Comparison of ENCODE assay signal across 20 mouse cellular contexts in the genomic region with DNA sequence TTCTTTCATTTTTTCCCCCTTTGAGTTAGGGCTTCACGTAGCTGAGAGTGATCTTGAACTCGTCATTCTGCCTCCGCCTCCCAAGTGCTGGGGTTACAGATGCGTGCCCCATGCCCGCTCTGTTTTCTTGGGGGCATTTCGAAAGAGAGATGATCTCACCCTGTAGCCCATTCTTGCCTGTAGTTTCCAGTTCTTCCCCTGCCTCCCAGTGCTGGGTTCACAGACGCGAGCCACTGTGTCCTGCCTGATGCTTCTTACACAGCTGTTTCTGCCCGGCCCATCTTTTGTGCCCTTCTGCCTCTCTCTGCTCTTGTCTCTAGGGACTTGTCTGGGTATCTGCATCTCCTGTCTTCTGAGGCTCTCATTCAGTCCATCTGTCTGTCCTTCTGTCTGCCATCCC. TPM values are rescaled to one million over a fixed set of nuclear protein-coding genes. Genes with fewer than 3 reads are reported as not detected.
A peak's percentile ranks its signal among the peaks of the same experiment; 100 is the strongest.
DNase-seq lines count a peak whose midpoint lies in the region; ATAC-seq and TF ChIP-seq lines count a peak whose summit lies in the region.
"Had no signal": no experiment of that assay in that cellular context is flagged by ENCODE, and none has a peak within 500 bp of the region (broad histone marks: within the 10 kb centered on the region; RNA-seq: fewer than 3 reads in every experiment).

No protein-coding gene starts in this region.

- no peak overlapping the region for H3K4me3 ChIP-seq in gastrocnemius, adult 2 months
- H3K4me3 ChIP-seq in forebrain, embryonic 13.5 days = no peak overlapping the region
- no peak overlapping the region for H3K4me3 ChIP-seq in hindbrain, embryonic 14.5 days (replicated peaks; ENCODE audit: low read length)
- H3K4me3 ChIP-seq in midbrain, embryonic 16.5 days (ENCODE audit: low read depth, low read length) = no peak overlapping the region
- H3K4me3 ChIP-seq: heart, embryonic 12.5 days had no signal

- peaks cover 46% of the 10 kb centered on the region for H3K4me1 ChIP-seq in forebrain, embryonic 13.5 days
- H3K4me1 ChIP-seq in hindbrain, embryonic 14.5 days (replicated peaks; ENCODE audit: control insufficient read depth, insufficient read depth, low read length) = peaks cover 27% of the 10 kb centered on the region
- peaks cover 22% of the 10 kb centered on the region for H3K4me1 ChIP-seq in midbrain, embryonic 16.5 days (ENCODE audit: control insufficient read depth, insufficient read depth, low read length)
- H3K4me1 ChIP-seq: heart, embryonic 12.5 days had no signal

- WGBS in forebrain, embryonic 13.5 days = 44% methylated on average over 9 of the region's 9 CpGs
- 35% methylated on average over 9 of the region's 9 CpGs for WGBS in hindbrain, embryonic 14.5 days
- WGBS in midbrain, embryonic 16.5 days = 36% methylated on average over 9 of the region's 9 CpGs

- no peak for TF ChIP-seq CTCF in gastrocnemius, adult 2 months (IDR thresholded peaks at IDR 0.05)

- no peaks in the 10 kb centered on the region for H3K9me3 ChIP-seq in forebrain, embryonic 13.5 days (replicated peaks)
- H3K9me3 ChIP-seq in hindbrain, embryonic 14.5 days (ENCODE audit: control insufficient read depth, low read length) = no peaks in the 10 kb centered on the region
- H3K9me3 ChIP-seq in midbrain, embryonic 16.5 days (replicated peaks; ENCODE audit: control insufficient read depth, low read length, poor library complexity, severe bottlenecking) = no peaks in the 10 kb centered on the region
- H3K9me3 ChIP-seq: heart, embryonic 12.5 days had no signal

- peak overlapping the region; percentile 22; the same call in 1 of the 2 replicates for H3K9ac ChIP-seq in forebrain, embryonic 13.5 days
- H3K9ac ChIP-seq in hindbrain, embryonic 14.5 days = 0 out of 2 replicates have a peak overlapping the region, but pooled peaks have one; percentile 21
- H3K9ac ChIP-seq in midbrain, embryonic 16.5 days (ENCODE audit: low read depth, low read length) = no peak overlapping the region
- H3K9ac ChIP-seq: heart, embryonic 12.5 days; liver, embryonic 14.5 days had no signal

- peak overlapping the region; percentile 31; the same call in 1 of the 2 replicates for H3K27ac ChIP-seq in gastrocnemius, adult 2 months
- H3K27ac ChIP-seq in forebrain, embryonic 13.5 days = peak overlapping the region; percentile 88
- peak overlapping the region; percentile 78 for H3K27ac ChIP-seq in hindbrain, embryonic 14.5 days
- H3K27ac ChIP-seq in midbrain, embryonic 16.5 days (ENCODE audit: low read length) = 0 out of 2 replicates have a peak overlapping the region, but pooled peaks have one; percentile 0
- H3K27ac ChIP-seq: liver, embryonic 14.5 days had no signal

- H3K27me3 ChIP-seq in forebrain, embryonic 13.5 days = no peaks in the 10 kb centered on the region
- no peaks in the 10 kb centered on the region for H3K27me3 ChIP-seq in hindbrain, embryonic 14.5 days (ENCODE audit: control insufficient read depth, insufficient read depth, low read length)
- H3K27me3 ChIP-seq in midbrain, embryonic 16.5 days (ENCODE audit: control insufficient read depth, insufficient read depth, low read depth, low read length) = no peaks in the 10 kb centered on the region

- peak overlapping the region; percentile 49 for H3K4me2 ChIP-seq in forebrain, embryonic 13.5 days
- peak overlapping the region; percentile 31 for H3K4me2 ChIP-seq in hindbrain, embryonic 14.5 days (replicated peaks)
- H3K4me2 ChIP-seq in midbrain, embryonic 16.5 days (ENCODE audit: low read length) = no peak overlapping the region
- H3K4me2 ChIP-seq: heart, embryonic 12.5 days had no signal

- DNase-seq in gastrocnemius, adult 2 months = no peak
- no peak for DNase-seq in gastrocnemius, adult 8-10 months (ENCODE audit: low spot score in 2 of 2)
- no peak for DNase-seq in hindbrain, embryonic 14.5 days (ENCODE audit: low spot score)
- DNase-seq in liver = no peak
- no peak for DNase-seq in urinary bladder, adult 2 months (ENCODE audit: low spot score)
- DNase-seq in thymus, postnatal 36 days = no peak
- DNase-seq: heart, postnatal 36 days; kidney, adult 11 months had no signal

- H3K36me3 ChIP-seq in forebrain, embryonic 13.5 days (ENCODE audit: poor library complexity, severe bottlenecking) = peaks cover 44% of the 10 kb centered on the region
- peaks cover 56% of the 10 kb centered on the region for H3K36me3 ChIP-seq in hindbrain, embryonic 14.5 days (replicated peaks; ENCODE audit: control insufficient read depth, insufficient read depth)
- H3K36me3 ChIP-seq in midbrain, embryonic 16.5 days (ENCODE audit: control insufficient read depth, insufficient read depth, low read length) = peaks cover 21% of the 10 kb centered on the region
- H3K36me3 ChIP-seq: heart, embryonic 12.5 days had no signal

- ATAC-seq in forebrain, embryonic 13.5 days = peak; percentile 39
- ATAC-seq in hindbrain, embryonic 14.5 days (ENCODE audit: low FRiP score) = no peak; the same call in 1 of the 2 replicates
- no peak for ATAC-seq in midbrain, embryonic 16.5 days
- ATAC-seq: lung, postnatal 0 days had no signal

- intact Hi-C loops in gastrocnemius, adult 2 months (cut with DNase I) = no loop called here

RNA-seq across cellular contexts. Expression of a gene that starts 17.1 kb away (rescaled TPM):
- 1 to 10 TPM; 1.6 to 2.1 TPM for total RNA-seq in gastrocnemius, adult 2 months (2021)
- total RNA-seq in gastrocnemius, adult 8-10 months (2022) = 1 to 10 TPM in 1 of 4 experiments, under 1 TPM in 3; 0.63 to 1.4 (median 0.97) TPM
- polyA plus RNA-seq in forebrain, embryonic 13.5 days (2015; fragmentation: Nextera tagmentation; extraction: Ambion mirVana) = 12.3 and 13.7 TPM in 2 replicates
- polyA plus RNA-seq in hindbrain, embryonic 14.5 days (2014; fragmentation: Nextera tagmentation; extraction: Ambion mirVana) = 15.4 and 16.3 TPM in 2 replicates
- 11.9 and 14.3 TPM in 2 replicates for polyA plus RNA-seq in midbrain, embryonic 16.5 days (2015; fragmentation: Nextera tagmentation; extraction: Ambion mirVana)
- polyA plus RNA-seq in urinary bladder, adult 2 months (2012; rRNA removed) = 0.48 and 1.0 TPM in 2 replicates
- total RNA-seq: megakaryocyte-erythroid progenitor cell, adult 5-6 weeks; neutrophil, adult 5-6 weeks had no signal

RNA-seq across cellular contexts. Expression of a gene that starts 32.6 kb away (rescaled TPM):
- total RNA-seq in gastrocnemius, adult 2 months (2021) = 1 to 10 TPM; 4.1 to 5.6 TPM
- 1 to 10 TPM; 4.0 to 5.6 (median 4.7) TPM for total RNA-seq in gastrocnemius, adult 8-10 months (2022)
- polyA plus RNA-seq in forebrain, embryonic 13.5 days (2015; fragmentation: Nextera tagmentation; extraction: Ambion mirVana) = 25.6 and 27.9 TPM in 2 replicates
- polyA plus RNA-seq in hindbrain, embryonic 14.5 days (2014; fragmentation: Nextera tagmentation; extraction: Ambion mirVana) = 23.9 and 24.0 TPM in 2 replicates
- 24.7 and 31.2 TPM in 2 replicates for polyA plus RNA-seq in midbrain, embryonic 16.5 days (2015; fragmentation: Nextera tagmentation; extraction: Ambion mirVana)
- 26.9 and 31.4 TPM in 2 replicates for polyA plus RNA-seq in urinary bladder, adult 2 months (2012; rRNA removed)

RNA-seq across cellular contexts. Expression of a gene that starts 44.4 kb away (rescaled TPM):
- total RNA-seq in gastrocnemius, adult 2 months (2021) = not detected
- total RNA-seq in gastrocnemius, adult 8-10 months (2022) = not detected
- 0.68 and 0.69 TPM in 2 replicates for polyA plus RNA-seq in forebrain, embryonic 13.5 days (2015; fragmentation: Nextera tagmentation; extraction: Ambion mirVana)
- 0.52 and 0.69 TPM in 2 replicates for polyA plus RNA-seq in hindbrain, embryonic 14.5 days (2014; fragmentation: Nextera tagmentation; extraction: Ambion mirVana)
- 0.52 and 0.79 TPM in 2 replicates for polyA plus RNA-seq in midbrain, embryonic 16.5 days (2015; fragmentation: Nextera tagmentation; extraction: Ambion mirVana)
- 0.04 TPM in 1 of 2 replicates, not detected in the other for polyA plus RNA-seq in urinary bladder, adult 2 months (2012; rRNA removed)
- total RNA-seq: gastrocnemius, postnatal 4 days; heart, postnatal 36 days; megakaryocyte-erythroid progenitor cell, adult 5-6 weeks; neutrophil, adult 5-6 weeks had no signal
- polyA plus RNA-seq: heart, embryonic 12.5 days; large intestine, adult 2 months; limb, embryonic 11.5 days; liver, embryonic 14.5 days; lung, postnatal 0 days; stomach, embryonic 14.5 days; thymus, postnatal 0 days had no signal

RNA-seq across cellular contexts. Expression of a gene that starts 48.2 kb away (rescaled TPM):
- 1 to 10 TPM; 6.3 to 6.7 TPM for total RNA-seq in gastrocnemius, adult 2 months (2021)
- total RNA-seq in gastrocnemius, adult 8-10 months (2022) = 10 to 100 TPM in 2 of 4 experiments, 1 to 10 TPM in 2; 8.0 to 10.6 (median 9.9) TPM
- polyA plus RNA-seq in forebrain, embryonic 13.5 days (2015; fragmentation: Nextera tagmentation; extraction: Ambion mirVana) = 2.8 TPM in 2 replicates
- polyA plus RNA-seq in hindbrain, embryonic 14.5 days (2014; fragmentation: Nextera tagmentation; extraction: Ambion mirVana) = 6.7 and 7.4 TPM in 2 replicates
- 3.9 and 5.1 TPM in 2 replicates for polyA plus RNA-seq in midbrain, embryonic 16.5 days (2015; fragmentation: Nextera tagmentation; extraction: Ambion mirVana)
- 7.5 and 9.5 TPM in 2 replicates for polyA plus RNA-seq in urinary bladder, adult 2 months (2012; rRNA removed)

Comparison
In these comparisons a context has a peak if more than half of its experiments do, and no peak if none do; other contexts are left out.
1. H3K27ac ChIP-seq: peak in every context shown above with its lines; median percentile 88 in forebrain, embryonic 13.5 days; 78 in hindbrain, embryonic 14.5 days; 31 in gastrocnemius, adult 2 months; 0 in midbrain, embryonic 16.5 days.